Mouse (Mus musculus): Measurements from ENCODE around the gene Hepacam2.
"Not testable (repeated sequence)": the region's sequence is repeated elsewhere in the genome, so short reads cannot be mapped to it uniquely, and the experiment has no call there.

The Hepacam2 gene

DNA sequence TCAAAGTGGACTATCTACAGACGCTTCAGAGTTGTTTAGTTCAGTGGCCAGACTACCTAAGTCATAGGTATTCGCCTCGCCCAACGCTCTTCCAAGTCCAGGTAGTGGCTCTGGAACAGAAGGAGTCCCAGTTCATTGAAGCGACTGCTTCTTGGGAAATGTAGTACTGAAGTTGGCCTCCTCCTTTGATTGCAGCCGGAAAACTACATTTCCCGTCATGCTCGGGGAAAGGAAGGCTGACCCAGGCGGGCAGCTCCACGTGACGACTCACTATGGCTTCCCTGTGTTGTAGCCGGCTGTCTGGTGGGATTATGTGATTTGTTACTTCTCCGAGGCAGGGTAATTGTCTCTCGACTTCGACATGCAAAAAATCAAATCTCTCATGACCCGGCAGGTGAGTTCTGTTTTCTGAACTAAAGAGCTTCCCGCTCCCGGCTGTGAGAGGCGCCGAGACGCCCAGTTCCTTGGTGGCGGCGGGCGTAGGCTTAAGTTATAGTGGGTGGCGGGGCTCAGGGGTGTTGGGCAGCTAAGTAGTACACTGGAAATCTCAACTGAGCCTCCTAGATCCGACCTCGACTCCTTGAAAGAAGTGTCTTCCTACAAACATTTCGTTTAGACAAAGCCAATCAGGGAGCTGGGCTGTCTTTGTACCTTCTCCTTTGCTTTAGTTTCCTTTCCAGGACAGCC is at the start of gene Hepacam2, which contains the start of gene Vps50:
Gene Hepacam2 (minus strand): TSS at position 137 of the 687 bp plus-strand sequence.
Gene Vps50 (plus strand): TSS at position 221 of the 687 bp plus-strand sequence.
- DNase-seq (ENCODE audit: low read depth, low spot score) = peak; percentile 94

GRCm38 (mm10) chr6:3544970-3545369 is 46.9 kb upstream of the Hepacam2 start:
- no peak for DNase-seq (ENCODE audit: low read depth, low spot score)

DNA sequence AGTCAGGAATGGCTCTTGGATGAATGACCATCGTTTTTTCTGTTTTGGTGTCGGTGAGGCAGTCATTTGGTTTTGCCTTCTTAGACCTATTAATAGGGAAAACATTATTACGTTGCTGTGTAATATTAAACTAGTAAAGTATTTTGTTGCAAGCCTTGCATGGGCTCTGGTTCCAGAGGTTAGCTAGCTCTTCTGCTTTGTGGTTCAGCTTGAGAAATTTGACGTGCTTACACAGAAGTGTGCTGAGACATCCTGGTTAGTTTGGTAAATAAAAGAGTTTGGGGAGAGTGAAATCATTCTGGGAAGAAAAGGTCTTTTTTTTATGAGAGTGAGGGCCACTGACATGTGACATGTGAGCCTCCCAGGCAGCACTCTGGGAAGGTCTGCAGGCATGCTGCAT is 45.8 kb upstream of the Hepacam2 start:
- no peak for DNase-seq (ENCODE audit: low read depth, low spot score)

GRCm38 (mm10) chr6:3539470-3539869 is 41.4 kb upstream of the Hepacam2 start:
- DNase-seq (ENCODE audit: low read depth, low spot score) = no peak

GRCm38 (mm10) chr6:3536048-3536447 is 38.0 kb upstream of the Hepacam2 start:
- no peak for DNase-seq (ENCODE audit: low read depth, low spot score)

GRCm38 (mm10) chr6:3531445-3531844 is 33.3 kb upstream of the Hepacam2 start:
- DNase-seq (ENCODE audit: low read depth, low spot score) = no peak

DNA sequence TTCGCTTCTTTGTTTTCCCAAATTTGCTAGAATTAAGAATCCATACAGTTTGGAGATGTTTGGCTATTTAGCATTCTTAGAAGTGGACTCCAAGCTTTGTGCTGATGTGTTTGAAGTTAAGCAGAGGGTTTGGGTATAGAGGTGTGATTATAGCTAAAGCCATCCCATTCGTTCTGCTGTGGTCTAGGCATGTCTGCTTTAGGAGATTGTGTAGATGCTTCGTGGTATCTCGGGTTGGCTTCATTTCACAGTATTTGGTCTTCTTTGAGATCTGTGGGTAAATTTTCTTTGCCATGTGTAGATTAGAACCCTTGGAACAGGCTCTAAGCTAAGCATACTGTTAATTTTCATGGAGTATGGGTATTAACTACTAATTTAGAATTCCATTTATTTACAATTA is 30.1 kb upstream of the Hepacam2 start:
- no peak for DNase-seq (ENCODE audit: low read depth, low spot score)

- peak; percentile 35 for DNase-seq (ENCODE audit: low read depth, low spot score)
These were observed 14.5 kb upstream of the Hepacam2 start for GRCm38 (mm10) chr6:3512611-3513010.

DNA sequence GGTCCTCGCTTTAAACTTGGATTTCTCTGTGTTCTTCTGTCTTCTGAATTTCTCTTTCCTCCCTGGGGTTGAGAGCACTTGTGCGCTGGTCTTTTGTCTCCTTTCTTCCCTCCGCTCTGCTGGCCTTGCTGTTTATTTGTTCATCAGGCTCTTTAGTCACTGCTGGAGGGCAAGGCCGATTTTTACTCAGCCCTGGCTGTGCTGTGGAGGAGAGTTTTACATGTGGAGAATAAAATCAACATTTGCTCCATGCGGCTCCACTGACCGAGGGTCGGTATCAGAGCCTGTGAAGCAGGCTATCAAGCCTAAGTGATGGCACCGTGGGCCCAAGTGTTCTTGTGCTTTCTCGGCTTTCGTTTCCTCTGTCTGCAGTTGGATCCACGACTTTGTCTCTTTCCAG is 13.5 kb upstream of the Hepacam2 start:
- DNase-seq (ENCODE audit: low read depth, low spot score) = no peak

GRCm38 (mm10) chr6:3511116-3511515 is 13.0 kb upstream of the Hepacam2 start:
- DNase-seq (ENCODE audit: low read depth, low spot score) = no peak

- DNase-seq (ENCODE audit: low read depth, low spot score) = peak; percentile 59
These were observed 11.7 kb upstream of the Hepacam2 start for GRCm38 (mm10) chr6:3509782-3510181.

GRCm38 (mm10) chr6:3508151-3508550 is 10.1 kb upstream of the Hepacam2 start:
- DNase-seq (ENCODE audit: low read depth, low spot score) = not testable (repeated sequence)

DNA sequence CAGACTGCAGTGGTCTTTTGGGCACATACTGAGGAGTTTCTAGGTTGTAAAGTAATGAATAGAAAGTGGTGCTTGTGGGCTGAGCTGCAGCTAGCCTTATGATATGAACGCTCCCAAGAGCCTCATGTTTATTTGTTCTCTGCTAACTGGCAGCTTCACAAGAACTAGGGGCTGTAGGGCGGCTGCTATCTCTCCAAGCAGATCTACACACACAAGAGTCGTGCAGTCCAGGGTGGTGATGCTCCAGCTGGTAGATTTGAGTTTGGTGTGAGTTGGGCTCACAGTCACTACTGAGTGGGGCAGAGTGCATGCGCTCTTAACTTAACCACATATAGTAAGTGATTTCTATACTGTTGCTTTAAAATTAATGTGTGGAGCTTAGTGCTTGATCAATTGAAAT is 9.0 kb upstream of the Hepacam2 start:
- no peak for DNase-seq (ENCODE audit: low read depth, low spot score)

- DNase-seq (ENCODE audit: low read depth, low spot score) = no peak
These were observed 7.2 kb upstream of the Hepacam2 start for GRCm38 (mm10) chr6:3505289-3505688.

DNA sequence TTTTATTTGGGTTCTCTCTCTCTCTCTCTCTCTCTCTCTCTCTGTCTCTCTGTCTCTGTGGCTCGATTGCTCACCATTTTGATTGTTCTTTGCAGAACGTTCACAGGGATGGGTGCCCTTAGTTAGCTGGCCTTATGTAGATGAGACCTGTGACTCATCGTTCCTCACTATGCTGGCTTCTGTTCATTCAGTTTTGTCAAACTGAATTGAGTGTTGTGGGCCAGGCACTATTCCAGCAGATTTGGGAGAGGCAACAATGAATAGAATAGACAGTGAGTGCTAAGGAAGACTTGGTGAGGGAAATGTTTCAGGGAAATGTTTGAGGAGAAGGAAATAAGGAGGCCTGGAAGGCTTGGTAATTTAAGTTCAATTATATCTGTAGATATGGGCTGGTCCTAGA is 2.2 kb upstream of the Hepacam2 start:
- DNase-seq (ENCODE audit: low read depth, low spot score) = no peak

DNA sequence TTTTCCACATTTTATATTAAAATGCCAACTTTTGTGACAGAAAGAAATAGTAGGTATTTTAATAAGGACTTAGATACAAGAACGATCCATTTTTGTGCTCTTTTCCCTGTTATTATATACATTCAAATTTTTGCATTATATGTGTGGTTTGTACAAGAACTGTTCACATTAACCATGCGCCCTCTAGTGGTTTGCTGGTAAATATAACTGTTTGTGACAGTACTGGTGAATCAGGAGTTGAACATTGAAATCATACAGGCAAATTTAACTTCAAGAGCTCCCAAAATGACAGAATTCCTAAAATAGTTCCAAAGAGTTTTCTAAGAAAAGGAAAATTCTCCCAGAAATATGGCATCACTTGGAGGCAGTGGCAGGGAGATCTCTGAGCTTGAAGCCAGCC is 1.9 kb downstream of the Hepacam2 start:
- DNase-seq (ENCODE audit: low read depth, low spot score) = peak; percentile 46

- DNase-seq (ENCODE audit: low read depth, low spot score) = no peak
These were observed 3.8 kb downstream of the Hepacam2 start for GRCm38 (mm10) chr6:3494285-3494684.

DNA sequence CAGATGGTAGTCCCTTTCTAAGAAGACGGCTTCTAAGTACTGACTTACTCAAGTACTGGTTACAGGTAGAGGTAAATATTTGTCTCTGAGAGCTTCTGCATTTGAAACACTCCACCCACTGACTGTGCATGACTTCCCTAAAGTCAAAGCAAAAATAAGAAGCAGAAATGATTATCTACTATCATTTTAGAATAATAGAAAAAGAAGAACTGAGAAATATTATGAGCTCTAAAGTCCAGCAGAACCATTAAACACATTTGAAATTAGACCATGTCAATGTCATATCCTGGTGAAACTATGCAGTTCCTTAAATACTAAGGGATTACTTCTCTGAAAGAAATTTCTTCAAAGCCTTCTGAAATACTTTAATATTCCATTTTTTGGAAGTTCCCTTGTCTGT is 10.7 kb downstream of the Hepacam2 start:
- no peak for DNase-seq (ENCODE audit: low read depth, low spot score)

DNA sequence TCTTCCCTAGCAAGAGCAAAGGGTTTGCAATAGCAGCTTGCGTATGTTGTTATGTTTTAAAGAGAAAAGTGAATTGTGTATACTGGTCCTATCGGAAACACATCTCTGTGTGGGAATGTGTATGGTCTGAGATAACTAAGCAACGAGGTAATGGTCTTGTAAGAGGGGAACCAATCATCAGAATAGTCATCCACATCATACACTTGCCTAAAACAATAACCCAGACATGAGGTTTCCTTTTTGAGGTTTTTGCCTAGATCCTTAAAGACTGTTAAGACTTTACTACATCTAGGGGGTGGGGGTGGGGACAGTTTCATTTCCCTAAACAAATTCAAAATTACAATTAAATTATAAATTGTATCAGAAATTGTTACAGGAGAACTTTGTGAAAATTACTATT is 13.0 kb downstream of the Hepacam2 start:
- DNase-seq (ENCODE audit: low read depth, low spot score) = no peak

- DNase-seq (ENCODE audit: low read depth, low spot score) = no peak
These were observed 16.4 kb downstream of the Hepacam2 start for GRCm38 (mm10) chr6:3481705-3482104.

DNA sequence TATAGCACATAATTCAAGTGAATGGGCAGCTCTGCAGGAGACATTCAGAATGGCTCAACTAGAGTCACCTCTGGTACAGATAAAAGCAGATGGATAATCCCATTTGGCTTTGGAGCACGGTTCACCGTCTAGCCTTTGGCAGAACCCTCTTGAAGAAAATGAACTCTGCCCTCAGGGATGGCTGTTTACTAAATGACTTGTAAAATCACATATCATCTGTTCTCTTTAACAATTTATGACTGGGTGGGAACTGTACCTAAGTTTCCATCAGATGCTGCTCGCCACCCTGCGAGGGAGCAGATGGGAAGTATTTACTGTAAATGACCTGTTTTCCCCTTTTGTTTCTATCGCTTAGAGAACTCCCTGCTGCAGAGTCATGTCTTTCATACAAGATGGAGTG is 18.2 kb downstream of the Hepacam2 start:
- no peak for DNase-seq (ENCODE audit: low read depth, low spot score)

GRCm38 (mm10) chr6:3476299-3476698 is 21.8 kb downstream of the Hepacam2 start:
- DNase-seq (ENCODE audit: low read depth, low spot score) = no peak

- no peak for DNase-seq (ENCODE audit: low read depth, low spot score)
These were observed 27.4 kb downstream of the Hepacam2 start for GRCm38 (mm10) chr6:3470706-3471105.

GRCm38 (mm10) chr6:3468627-3469026 is 29.5 kb downstream of the Hepacam2 start:
- no peak for DNase-seq (ENCODE audit: low read depth, low spot score)
